Mouse (Mus musculus) MEL (cell line): ENCODE results near the gene Morc4. TPM values are rescaled to one million over a fixed set of nuclear protein-coding genes. Genes with fewer than 3 reads are reported as not detected.

Experiments used
- DNase-seq: peaks from one replicate; pipeline ENCODE4 v3.0.0; 2011; ENCODE audit warnings: low read depth, low spot score
- H3K27ac ChIP-seq: 2 replicates; pipeline ENCODE4 v1.5.1; 2012; ENCODE audit warnings: low read depth, mild to moderate bottlenecking, control low read depth, low read length, moderate library complexity; ENCODE audit not compliant: control insufficient read depth
- H3K27me3 ChIP-seq, 2 experiments: fragments of 150-350 bp in 1 of 2; sonication (generic) in 1 of 2; 2 replicates each; pipeline ENCODE4 v1.6.1; 2012; ENCODE audit warnings: low read length in 2 of 2, mild to moderate bottlenecking in 2 of 2, improper control_type of control experiment in 1 of 2, moderate library complexity in 1 of 2; ENCODE audit not compliant: insufficient read depth in 2 of 2, control insufficient read depth in 1 of 2
- H3K36me3 ChIP-seq, 2 experiments: 2 replicates each; pipeline ENCODE4 v1.6.1; 2012 to 2014; ENCODE audit warnings: low read length in 2 of 2, improper control_type of control experiment in 1 of 2, inconsistent platforms in 1 of 2, mild to moderate bottlenecking in 1 of 2; ENCODE audit not compliant: insufficient read depth in 2 of 2, control insufficient read depth in 1 of 2
- H3K4me1 ChIP-seq, 2 experiments: fragments of 150-350 bp in 1 of 2; sonication (generic) in 1 of 2; 2 replicates each; pipeline ENCODE4 v1.6.1; 2012; ENCODE audit warnings: low read length in 2 of 2, improper control_type of control experiment in 1 of 2, mild to moderate bottlenecking in 1 of 2; ENCODE audit not compliant: insufficient read depth in 2 of 2, control insufficient read depth in 1 of 2
- H3K4me3 ChIP-seq, 2 experiments: fragments of 150-350 bp in 1 of 2; sonication (generic) in 1 of 2; 2 replicates each; pipeline ENCODE4 v1.5.1; 2012; ENCODE audit warnings: low read depth in 2 of 2, low read length in 2 of 2, mild to moderate bottlenecking in 2 of 2, moderate library complexity in 2 of 2, control low read depth in 1 of 2, improper control_type of control experiment in 1 of 2; ENCODE audit not compliant: control insufficient read depth in 1 of 2, insufficient read depth in 1 of 2
- H3K79me2 ChIP-seq: 2 replicates; pipeline ENCODE4 v1.6.1; 2012; ENCODE audit warnings: mild to moderate bottlenecking, low read length, moderate library complexity; ENCODE audit not compliant: control insufficient read depth, poor library complexity, insufficient read depth
- H3K9ac ChIP-seq: 2 replicates; pipeline ENCODE4 v1.6.1; 2012; ENCODE audit warnings: low read depth, mild to moderate bottlenecking, control low read depth, low read length, moderate library complexity; ENCODE audit not compliant: control insufficient read depth, poor library complexity, severe bottlenecking
- H3K9me3 ChIP-seq: fragments of 150-350 bp; sonication (generic); replicated peaks from 2 replicates; pipeline ENCODE4 v1.6.1; 2012; ENCODE audit warnings: mild to moderate bottlenecking, low read length, improper control_type of control experiment, moderate library complexity; ENCODE audit not compliant: insufficient read depth
- BHLHE40 ChIP-seq: IDR thresholded peaks from 2 replicates; pipeline ENCODE4 v1.6.1; 2012; ENCODE audit warnings: low read depth, mild to moderate bottlenecking, inconsistent platforms, low read length, improper control_type of control experiment, borderline replicate concordance
- CHD1 ChIP-seq: IDR thresholded peaks from 2 replicates; pipeline ENCODE4 v1.6.1; 2012; ENCODE audit warnings: low read depth, mild to moderate bottlenecking, inconsistent platforms, low read length, improper control_type of control experiment
- CTCF ChIP-seq, 3 experiments: IDR thresholded peaks in 2 of 3; conservative IDR thresholded peaks in 1 of 3; 2 replicates each; pipeline ENCODE4 v1.5.1; 2011 to 2012; ENCODE audit warnings: low read length in 3 of 3, low read depth in 2 of 3, mild to moderate bottlenecking in 2 of 3, improper control_type of control experiment in 1 of 3, inconsistent platforms in 1 of 3, mixed read lengths in 1 of 3, moderate library complexity in 1 of 3; ENCODE audit not compliant: control insufficient read depth in 1 of 3, insufficient read depth in 1 of 3, poor library complexity in 1 of 3, severe bottlenecking in 1 of 3
- ELF1 ChIP-seq: IDR thresholded peaks from 2 replicates; pipeline ENCODE4 v1.6.1; 2014; ENCODE audit warnings: low read depth, mild to moderate bottlenecking, inconsistent platforms, low read length, improper control_type of control experiment, moderate library complexity
- EP300 ChIP-seq, 2 experiments: IDR thresholded peaks; 2 replicates each; pipeline ENCODE4 v1.6.1; 2011; ENCODE audit warnings: improper control_type of control experiment in 2 of 2, low read length in 2 of 2, low read depth in 1 of 2, mild to moderate bottlenecking in 1 of 2
- ETS1 ChIP-seq: IDR thresholded peaks from 2 replicates; pipeline ENCODE4 v1.6.1; 2012; ENCODE audit warnings: low read depth, mild to moderate bottlenecking, inconsistent platforms, low read length, improper control_type of control experiment, moderate library complexity
- GABPA ChIP-seq: IDR thresholded peaks from 2 replicates; pipeline ENCODE4 v1.6.1; 2012; ENCODE audit warnings: low read depth, mild to moderate bottlenecking, inconsistent platforms, low read length, improper control_type of control experiment, moderate library complexity
- GATA1 ChIP-seq: IDR thresholded peaks from 2 replicates; pipeline ENCODE4 v1.6.1; 2011; ENCODE audit warnings: low read depth, low read length, improper control_type of control experiment
- HCFC1 ChIP-seq: IDR thresholded peaks from 2 replicates; pipeline ENCODE4 v1.6.1; 2012; ENCODE audit warnings: low read depth, mild to moderate bottlenecking, inconsistent platforms, low read length, improper control_type of control experiment, moderate library complexity
- MAFK ChIP-seq: IDR thresholded peaks from 2 replicates; pipeline ENCODE4 v1.6.1; 2011; ENCODE audit warnings: low read depth, mild to moderate bottlenecking, low read length, improper control_type of control experiment, borderline replicate concordance
- MXI1 ChIP-seq: IDR thresholded peaks from 2 replicates; pipeline ENCODE4 v1.6.1; 2011; ENCODE audit warnings: mild to moderate bottlenecking, low read depth, low read length, improper control_type of control experiment
- MYB ChIP-seq: IDR thresholded peaks from 2 replicates; pipeline ENCODE4 v1.6.1; 2011; ENCODE audit warnings: mild to moderate bottlenecking, low read depth, low read length, improper control_type of control experiment
- MYC ChIP-seq: IDR thresholded peaks from 2 replicates; pipeline ENCODE4 v1.6.1; 2011; ENCODE audit warnings: low read depth, mild to moderate bottlenecking, low read length, improper control_type of control experiment, moderate library complexity
- NELFE ChIP-seq: IDR thresholded peaks from 2 replicates; pipeline ENCODE4 v1.6.1; 2011; ENCODE audit warnings: low read depth, low read length, improper control_type of control experiment
- POLR2AphosphoS5 ChIP-seq: IDR thresholded peaks from 2 replicates; pipeline ENCODE4 v1.6.1; 2012; ENCODE audit warnings: low read depth, borderline replicate concordance, mild to moderate bottlenecking, inconsistent platforms, low read length, moderate library complexity, mixed read lengths
- SIN3A ChIP-seq: IDR thresholded peaks from 2 replicates; pipeline ENCODE4 v1.6.1; 2012; ENCODE audit warnings: low read length, improper control_type of control experiment, inconsistent platforms
- SMC3 ChIP-seq: IDR thresholded peaks from 2 replicates; pipeline ENCODE4 v1.6.1; 2011; ENCODE audit warnings: low read depth, low read length, improper control_type of control experiment
- TAL1 ChIP-seq: IDR thresholded peaks from 2 replicates; pipeline ENCODE4 v1.6.1; 2012; ENCODE audit warnings: mild to moderate bottlenecking, inconsistent platforms, low read length, moderate library complexity, mixed read lengths
- TBP ChIP-seq: IDR thresholded peaks from 2 replicates; pipeline ENCODE4 v1.8.0; 2011; ENCODE audit warnings: low read depth, low read length, improper control_type of control experiment
- TCF12 ChIP-seq: IDR thresholded peaks from 2 replicates; pipeline ENCODE4 v1.6.1; 2014; ENCODE audit warnings: low read depth, mild to moderate bottlenecking, inconsistent platforms, low read length, improper control_type of control experiment, moderate library complexity
- USF1 ChIP-seq: IDR thresholded peaks from 2 replicates; pipeline ENCODE4 v1.6.1; 2014; ENCODE audit warnings: low read depth, mild to moderate bottlenecking, inconsistent platforms, low read length, improper control_type of control experiment, moderate library complexity
- ZC3H11A ChIP-seq: IDR thresholded peaks from 2 replicates; pipeline ENCODE4 v1.6.1; 2012; ENCODE audit warnings: low read depth, mild to moderate bottlenecking, inconsistent platforms, low read length, improper control_type of control experiment
- ZKSCAN1 ChIP-seq: IDR thresholded peaks from 2 replicates; pipeline ENCODE4 v1.6.1; 2012; ENCODE audit warnings: low read depth, mild to moderate bottlenecking, inconsistent platforms, low read length, improper control_type of control experiment, moderate library complexity
- ZMIZ1 ChIP-seq: IDR thresholded peaks from 2 replicates; pipeline ENCODE4 v1.6.1; 2012; ENCODE audit warnings: low read depth, mild to moderate bottlenecking, inconsistent platforms, low read length, improper control_type of control experiment, moderate library complexity
- ZNF384 ChIP-seq: IDR thresholded peaks from 2 replicates; pipeline ENCODE4 v1.6.1; 2012; ENCODE audit warnings: low read depth, mild to moderate bottlenecking, inconsistent platforms, low read length, improper control_type of control experiment
- polyA plus RNA-seq, 2 experiments: library from polyadenylated mRNA; stranded (reverse) in 1 of 2; unstranded in 1 of 2; fragments of >175 nt in 1 of 2; fragments of >200 nt in 1 of 2; gene quantifications; 2 replicates each; pipeline versions ENCODE4 v1.2.1 to v1.2.4; 2012; ENCODE audit warnings: low replicate concordance in 2 of 2, low read depth in 1 of 2; ENCODE audit not compliant: insufficient read length in 2 of 2, insufficient read depth in 1 of 2, missing spikeins in 1 of 2
- total RNA-seq: library from RNA; depleted of rRNA; stranded (reverse); fragments of 300-350 nt; gene quantifications from 2 replicates; pipeline ENCODE4 v1.2.3, GENCODE M21; 2012

The Morc4 gene
- total and polyA plus RNA-seq, 3 experiments = 4.2 to 221 (median 20.4) TPM

DNA sequence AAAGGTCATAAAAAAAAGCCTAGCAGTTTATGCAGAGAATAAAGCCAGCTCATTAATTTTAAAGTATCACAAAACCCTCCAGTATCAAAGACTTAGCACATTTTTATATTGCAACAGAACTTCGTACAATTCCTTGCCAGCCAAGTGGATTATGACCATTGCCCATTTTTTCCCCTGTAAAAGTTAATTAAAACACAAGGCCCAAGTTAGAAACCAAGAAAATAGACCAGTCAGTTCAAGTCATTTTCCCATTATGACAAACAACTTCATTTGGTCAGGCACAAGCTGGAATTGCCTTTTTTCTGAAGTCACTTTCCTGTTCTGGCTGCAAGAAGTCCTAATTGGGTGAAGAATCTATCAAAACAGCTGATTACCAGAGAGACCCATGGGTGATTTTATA lies 46.1 kb downstream of the Morc4 start:
- no peaks in the 10 kb centered on the region for H3K9me3 ChIP-seq
- peaks cover 14 to 17% of the 10 kb centered on the region in 2 experiments for H3K4me1 ChIP-seq
- H3K27me3 ChIP-seq = no peaks in the 10 kb centered on the region
- H3K36me3 ChIP-seq = peaks cover 0 to 28% of the 10 kb centered on the region in 2 experiments; a peak in 2 of 4 replicates
- H3K79me2 ChIP-seq = no peaks in the 10 kb centered on the region
- no peak for DNase-seq
- H3K27ac ChIP-seq = no peak overlapping the region
- no peak overlapping the region for H3K9ac ChIP-seq
- no peak for TF ChIP-seq MYC
- no peak for TF ChIP-seq ZNF384
- TF ChIP-seq ETS1 = no peak
- no peak for TF ChIP-seq POLR2AphosphoS5
- no peak for TF ChIP-seq SIN3A
- no peak overlapping the region for H3K4me3 ChIP-seq

DNA sequence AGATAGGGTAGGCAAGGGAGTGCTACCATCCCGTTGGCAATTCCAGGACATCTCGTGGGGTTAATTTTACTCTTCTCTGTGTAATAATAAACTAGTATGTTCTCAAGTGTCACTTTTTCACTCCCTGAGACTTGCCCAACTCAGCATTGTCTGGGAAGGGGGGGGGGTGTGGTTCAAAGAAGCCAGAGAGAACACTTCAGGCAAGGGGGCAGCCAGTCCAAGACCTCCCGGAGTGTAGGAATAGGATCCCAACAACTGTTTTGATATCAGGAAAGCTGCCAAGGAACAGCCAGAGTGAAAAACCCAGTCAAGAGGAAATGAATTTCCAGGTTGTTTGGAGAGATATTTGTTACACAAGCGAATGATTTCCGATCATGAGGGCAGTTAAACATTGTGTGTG lies 56.3 kb downstream of the Morc4 start:
- Histone ChIP-seq H3K9ac (no peak overlapping the region), H3K4me1 (peaks cover 28 to 52% of the 10 kb centered on the region in 2 experiments), H3K36me3 (peaks cover 0 to 57% of the 10 kb centered on the region in 2 experiments; a peak in 2 of 4 replicates), H3K9me3 (no peaks in the 10 kb centered on the region)
- no peak for DNase-seq
- no peak for TF ChIP-seq MXI1
- TF ChIP-seq, all 39 proteins: peak for 0
- H3K27me3 ChIP-seq = no peaks in the 10 kb centered on the region
- H3K4me3 ChIP-seq = no peak overlapping the region
- no peaks in the 10 kb centered on the region for H3K79me2 ChIP-seq
- H3K27ac ChIP-seq = peak overlapping the region; percentile 87

DNA sequence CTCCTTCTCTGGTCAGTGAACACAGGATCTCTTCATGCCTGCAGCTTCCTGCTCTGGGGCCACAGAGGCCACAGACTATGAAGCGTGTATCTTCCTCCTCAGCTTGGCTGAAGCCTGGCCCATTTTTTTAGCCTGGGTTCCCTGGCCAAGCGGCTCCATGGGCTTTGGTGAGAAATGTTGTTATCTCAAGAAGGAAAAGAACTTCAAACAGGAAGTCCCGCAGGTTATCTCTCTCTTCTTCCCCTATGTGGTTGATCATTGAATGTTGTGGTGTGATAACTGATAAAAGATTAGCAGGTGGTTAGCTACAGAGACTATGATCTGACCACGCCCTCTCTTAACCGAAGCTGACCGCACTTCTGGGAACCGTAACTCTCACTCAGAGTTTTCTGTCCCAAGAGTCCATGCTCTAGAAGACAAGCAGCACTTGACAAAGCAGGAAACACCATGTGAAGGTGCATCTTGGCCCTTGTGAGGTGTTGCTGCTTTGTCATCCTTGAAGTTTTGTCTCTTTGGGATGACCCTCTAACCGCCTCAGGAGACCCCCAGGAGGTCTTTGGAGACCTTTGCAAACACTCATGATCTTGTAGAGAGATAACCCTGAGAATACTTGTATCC lies 57.4 kb downstream of the Morc4 start:
- Histone ChIP-seq H3K36me3 (peaks cover 0 to 47% of the 10 kb centered on the region in 2 experiments; a peak in 2 of 4 replicates), H3K27me3 (no peaks in the 10 kb centered on the region), H3K4me3 (peak overlapping the region; percentile 15 to 22), H3K27ac (peak overlapping the region; percentile 91), H3K4me1 (peaks cover 28 to 46% of the 10 kb centered on the region in 2 experiments), H3K79me2 (no peaks in the 10 kb centered on the region), H3K9ac (peak overlapping the region; percentile 53), H3K9me3 (no peaks in the 10 kb centered on the region)
- DNase-seq = peak; percentile 89
- TF ChIP-seq TBP (peak; percentile 71; the same call in 1 of the 2 replicates), GATA1 (peak; percentile 100), TAL1 (peak; percentile 73), ZKSCAN1 (no peak), MYB (peak; percentile 93), ELF1 (peak; percentile 65), POLR2AphosphoS5 (no peak), TCF12 (peak; percentile 98), GABPA (no peak), SIN3A (peak; percentile 93), ZMIZ1 (peak; percentile 64; the same call in 1 of the 2 replicates), CTCF (IDR thresholded peaks at IDR 0.05 in 2 of 3, conservative IDR thresholded peaks at IDR 0.05 in 1 of 3; ENCODE audit: control insufficient read depth in 1 of 3, insufficient read depth in 1 of 3, low read depth in 2 of 3, low read length in 3 of 3, poor library complexity in 1 of 3, severe bottlenecking in 1 of 3) (no peak), USF1 (no peak), BHLHE40 (peak; percentile 64; the same call in 1 of the 2 replicates), ZC3H11A (no peak; the same call in 1 of the 2 replicates), EP300 (IDR thresholded peaks at IDR 0.05; ENCODE audit: low read depth in 1 of 2, low read length in 2 of 2) (peak; percentile 100), NELFE (0 out of 2 replicates have a peak, but pooled peaks have one; percentile 49), MAFK (peak; percentile 92; the same call in 1 of the 2 replicates), HCFC1 (peak; percentile 50), SMC3 (no peak), ETS1 (peak; percentile 95), CHD1 (no peak; the same call in 1 of the 2 replicates)
